Mouse (Mus musculus): ENCODE results near the gene Rnf145. TPM values are rescaled to one million over a fixed set of nuclear protein-coding genes. Genes with fewer than 3 reads are reported as not detected.

The Rnf145 gene
- total RNA-seq, 2 experiments from 2014 or later: 106 to 109 TPM

GRCm38 (mm10) chr11:44608646-44609045 lies 89.9 kb downstream of the Rnf145 start:
- intact Hi-C loops (cut with DNase I): no loop called here
- DNase-seq (ENCODE audit: low spot score in 2 of 2): no peak

GRCm38 (mm10) chr11:44610971-44611781 lies 92.4 kb downstream of the Rnf145 start:
- peak; percentile 75 to 90 for DNase-seq (ENCODE audit: low spot score in 2 of 2)
- intact Hi-C loops (cut with DNase I): loop anchor here (1.0 to 10.0 kb wide), 4 partner anchors 397 to 1274 kb away; no protein-coding TSS in a partner anchor

- DNase-seq (ENCODE audit: low spot score in 2 of 2): no peak
- intact Hi-C loops (cut with DNase I): loop anchor here (10.0 kb wide), 1 partner anchor 1063 kb away; no protein-coding TSS in a partner anchor
These were observed 93.4 kb downstream of the Rnf145 start for GRCm38 (mm10) chr11:44612156-44612555.

- no peak for DNase-seq (ENCODE audit: low spot score in 2 of 2)
- intact Hi-C loops (cut with DNase I): loop anchor here (10.0 kb wide), 1 partner anchor 1062 kb away; no protein-coding TSS in a partner anchor
These were observed 94.1 kb downstream of the Rnf145 start for GRCm38 (mm10) chr11:44612681-44613410.

GRCm38 (mm10) chr11:44613411-44614180 lies 94.8 kb downstream of the Rnf145 start:
- intact Hi-C loops (cut with DNase I): loop anchor here (10.0 kb wide), 1 partner anchor 1061 kb away; no protein-coding TSS in a partner anchor
- no peak for DNase-seq (ENCODE audit: low spot score in 2 of 2)

Small RNA genes within 50 kb of the gene (microRNA-seq; reads per million reads assigned to microRNA genes)
- gene Gm22121: 0 reads per million in 2 experiments

Other genes with a start within 250 kb of the Rnf145 start
- gene Il12b, start 118.9 kb upstream of the Rnf145 start, total RNA-seq (2021): not detected
- 10 to 100 TPM; 36.4 to 42.3 TPM for gene Ublcp1, start 48.5 kb upstream of the Rnf145 start, total RNA-seq (2021)
- gene Ebf1, start 98.4 kb downstream of the Rnf145 start, total RNA-seq (2021): 1 to 10 TPM; 4.2 to 4.6 TPM